Mouse (Mus musculus): Measurements from ENCODE around the gene Tmod1. TPM values are rescaled to one million over a fixed set of nuclear protein-coding genes. Genes with fewer than 3 reads are reported as not detected.

Gene Tmod1
- total RNA-seq, 1 experiment: 0.54 TPM

DNA sequence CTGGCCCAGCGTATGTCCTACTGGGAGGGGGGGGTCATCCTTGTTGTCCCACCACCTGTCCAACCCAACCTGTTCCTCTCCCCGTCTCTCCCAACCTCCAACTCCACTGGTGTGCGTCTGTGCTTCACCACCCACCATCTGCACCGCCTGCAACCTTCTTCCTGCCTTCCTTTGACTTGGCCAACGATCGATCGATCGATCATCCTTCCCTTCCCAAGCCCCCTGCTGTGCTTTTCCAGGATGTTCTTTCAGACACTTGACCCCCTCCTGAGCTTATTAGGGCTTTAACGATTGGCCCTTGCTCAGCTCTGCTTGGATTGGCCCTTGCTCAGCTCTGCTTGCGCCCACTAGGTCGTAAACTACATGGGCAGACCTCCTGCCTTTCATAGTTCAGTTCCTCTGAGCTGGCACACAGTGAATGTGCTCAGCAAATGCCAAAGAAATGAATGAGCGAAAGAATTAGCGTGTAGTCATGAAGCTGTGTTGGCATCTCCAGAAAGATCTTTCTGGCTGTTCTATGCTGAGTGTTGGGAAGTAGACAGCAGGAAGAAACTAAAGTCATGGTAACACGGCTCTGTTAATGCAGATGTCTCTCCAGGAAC lies 50.9 kb downstream of the Tmod1 start:
- no peaks in the 10 kb centered on the region for H3K36me3 ChIP-seq (ENCODE audit: control insufficient read depth, insufficient read depth, low read length, poor library complexity, severe bottlenecking)
- no peak overlapping the region for H3K9ac ChIP-seq (ENCODE audit: insufficient read depth, low read depth, low read length, poor library complexity, severe bottlenecking)
- TF ChIP-seq ZC3H11A (IDR thresholded peaks at IDR 0.05; ENCODE audit: borderline replicate concordance, low read depth, low read length) (no peak), ZNF384 (IDR thresholded peaks at IDR 0.05; ENCODE audit: low read depth, low read length) (no peak), HCFC1 (IDR thresholded peaks at IDR 0.05; ENCODE audit: borderline replicate concordance, insufficient read depth, low read length) (no peak), MAFK (IDR thresholded peaks at IDR 0.05; ENCODE audit: insufficient read depth, low read depth, low read length) (no peak), CHD2 (IDR thresholded peaks at IDR 0.05; ENCODE audit: low read depth, low read length) (no peak)
- no peak for DNase-seq (ENCODE audit: low read depth, low spot score)
- peaks cover 0 to 10% of the 10 kb centered on the region in 2 experiments; a peak in 2 of 4 replicates for H3K4me1 ChIP-seq (ENCODE audit: control insufficient read depth in 2 of 2, insufficient read depth in 2 of 2, low read length in 2 of 2, poor library complexity in 1 of 2)
- H3K27ac ChIP-seq (ENCODE audit: insufficient read depth, low read depth, low read length, poor library complexity, severe bottlenecking): no peak overlapping the region
- no peak overlapping the region for H3K4me3 ChIP-seq (ENCODE audit: insufficient read depth in 1 of 2, low read depth in 1 of 2, low read length in 2 of 2, poor library complexity in 1 of 2, severe bottlenecking in 1 of 2)
- H3K9me3 ChIP-seq (ENCODE audit: control insufficient read depth, insufficient read depth, low read depth, low read length): no peaks in the 10 kb centered on the region
- in situ Hi-C loops (cut with MboI; ENCODE audit: low sequenced_read_pairs in 2 of 2, unreplicated experiment in 2 of 2): no loop called here

DNA sequence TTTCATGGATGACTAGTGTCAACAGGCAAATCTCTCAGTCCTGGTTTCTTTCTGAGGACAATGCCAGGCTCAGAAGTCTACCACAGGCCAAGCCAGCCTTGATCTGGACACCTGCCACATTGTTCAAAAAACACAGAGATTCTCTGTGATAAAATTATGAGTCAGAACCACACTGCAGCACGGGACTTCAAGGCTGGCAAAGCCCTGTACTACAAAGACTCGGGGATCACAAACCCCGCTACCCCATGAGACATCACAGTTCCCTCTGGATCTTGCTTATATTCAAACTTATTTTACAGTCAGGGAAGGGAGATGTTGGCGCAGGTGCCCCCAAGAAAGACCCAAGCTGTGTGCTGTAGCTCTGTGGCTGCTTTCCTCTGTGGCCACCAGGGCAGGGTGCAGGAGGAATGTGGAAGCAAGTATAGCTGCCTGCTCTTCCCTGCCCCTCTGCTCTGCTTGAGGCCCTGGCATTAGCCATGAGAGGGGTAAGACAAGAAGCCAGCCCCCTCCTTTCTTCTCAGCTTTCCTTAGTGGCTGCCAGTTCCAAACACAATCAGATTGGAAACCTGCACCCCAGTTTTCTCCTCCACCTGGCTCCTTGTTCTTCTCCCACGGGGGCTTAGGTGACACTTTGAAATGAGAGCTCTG lies 53.8 kb downstream of the Tmod1 start:
- Histone ChIP-seq H3K4me1 (ENCODE audit: control insufficient read depth in 2 of 2, insufficient read depth in 2 of 2, low read length in 2 of 2, poor library complexity in 1 of 2) (peaks cover 0 to under 1% of the 10 kb centered on the region in 2 experiments; a peak in 1 of 4 replicates), H3K27ac (ENCODE audit: insufficient read depth, low read depth, low read length, poor library complexity, severe bottlenecking) (no peak overlapping the region)
- no peak for DNase-seq (ENCODE audit: low read depth, low spot score)

DNA sequence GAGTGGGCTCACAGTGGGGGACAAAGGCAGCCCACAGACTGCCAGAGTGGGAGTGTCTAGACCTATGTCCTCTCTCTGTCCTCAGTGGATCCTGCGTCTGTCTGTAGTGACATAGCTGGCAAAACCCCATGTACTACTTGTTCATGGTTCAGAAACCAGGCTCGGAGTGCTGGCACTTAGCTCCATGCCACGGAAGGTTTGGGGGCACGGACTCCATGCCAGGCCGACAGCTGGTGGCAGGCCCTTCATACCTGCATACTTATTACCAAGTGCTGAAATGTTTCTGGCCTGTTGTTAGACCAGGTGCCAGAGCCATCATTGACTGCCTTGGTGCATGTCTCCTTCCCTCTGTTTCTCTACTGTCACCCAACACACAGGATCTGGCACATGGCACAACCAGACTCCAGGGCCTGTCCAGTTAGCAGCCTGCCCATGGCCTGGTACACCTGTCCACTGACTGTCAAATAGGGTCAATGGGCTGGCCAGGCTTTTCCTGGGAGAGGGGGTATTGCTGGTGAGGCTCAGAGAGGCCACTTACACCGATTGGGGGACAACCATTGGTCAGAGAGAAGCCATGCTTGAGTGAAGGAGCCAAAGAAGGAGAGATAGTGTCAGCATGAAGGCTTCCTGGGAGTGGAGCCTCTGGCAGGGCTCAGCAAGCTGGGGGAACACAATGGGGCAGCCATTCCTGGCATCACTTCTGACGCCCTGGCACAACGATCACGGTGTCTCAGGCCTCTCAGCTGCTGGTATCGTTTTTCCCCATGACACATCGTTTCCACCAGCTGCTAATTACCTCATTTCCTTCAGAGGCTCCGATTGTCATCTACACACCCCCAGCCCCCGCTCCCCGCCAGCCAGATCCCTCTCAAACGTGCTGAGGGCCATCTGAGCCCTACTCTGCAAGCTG lies 56.4 kb downstream of the Tmod1 start:
- in situ Hi-C loops (cut with MboI; ENCODE audit: low sequenced_read_pairs in 2 of 2, unreplicated experiment in 2 of 2): no loop called here
- DNase-seq (ENCODE audit: low read depth, low spot score): no peak
- Histone ChIP-seq H3K27ac (ENCODE audit: insufficient read depth, low read depth, low read length, poor library complexity, severe bottlenecking) (no peak overlapping the region), H3K4me1 (ENCODE audit: control insufficient read depth in 2 of 2, insufficient read depth in 2 of 2, low read length in 2 of 2, poor library complexity in 1 of 2) (no peaks in the 10 kb centered on the region), H3K9me3 (ENCODE audit: control insufficient read depth, insufficient read depth, low read depth, low read length) (no peaks in the 10 kb centered on the region), H3K4me3 (ENCODE audit: insufficient read depth in 1 of 2, low read depth in 1 of 2, low read length in 2 of 2, poor library complexity in 1 of 2, severe bottlenecking in 1 of 2) (no peak overlapping the region), H3K36me3 (ENCODE audit: control insufficient read depth, insufficient read depth, low read length, poor library complexity, severe bottlenecking) (no peaks in the 10 kb centered on the region), H3K9ac (ENCODE audit: insufficient read depth, low read depth, low read length, poor library complexity, severe bottlenecking) (no peak overlapping the region)
- TF ChIP-seq CHD2 (IDR thresholded peaks at IDR 0.05; ENCODE audit: low read depth, low read length) (no peak), ZNF384 (IDR thresholded peaks at IDR 0.05; ENCODE audit: low read depth, low read length) (no peak), ZC3H11A (IDR thresholded peaks at IDR 0.05; ENCODE audit: borderline replicate concordance, low read depth, low read length) (no peak), MAFK (IDR thresholded peaks at IDR 0.05; ENCODE audit: insufficient read depth, low read depth, low read length) (no peak), HCFC1 (IDR thresholded peaks at IDR 0.05; ENCODE audit: borderline replicate concordance, insufficient read depth, low read length) (no peak)

More for the DNA sequence above, 53.8 kb downstream of the Tmod1 start:
- in situ Hi-C loops (cut with MboI; ENCODE audit: low sequenced_read_pairs in 2 of 2, unreplicated experiment in 2 of 2): no loop called here
- Histone ChIP-seq H3K4me3 (ENCODE audit: insufficient read depth in 1 of 2, low read depth in 1 of 2, low read length in 2 of 2, poor library complexity in 1 of 2, severe bottlenecking in 1 of 2) (no peak overlapping the region), H3K9ac (ENCODE audit: insufficient read depth, low read depth, low read length, poor library complexity, severe bottlenecking) (no peak overlapping the region), H3K36me3 (ENCODE audit: control insufficient read depth, insufficient read depth, low read length, poor library complexity, severe bottlenecking) (no peaks in the 10 kb centered on the region), H3K9me3 (ENCODE audit: control insufficient read depth, insufficient read depth, low read depth, low read length) (no peaks in the 10 kb centered on the region)
- TF ChIP-seq ZNF384 (IDR thresholded peaks at IDR 0.05; ENCODE audit: low read depth, low read length) (no peak), CHD2 (IDR thresholded peaks at IDR 0.05; ENCODE audit: low read depth, low read length) (no peak), HCFC1 (IDR thresholded peaks at IDR 0.05; ENCODE audit: borderline replicate concordance, insufficient read depth, low read length) (no peak), MAFK (IDR thresholded peaks at IDR 0.05; ENCODE audit: insufficient read depth, low read depth, low read length) (no peak), ZC3H11A (IDR thresholded peaks at IDR 0.05; ENCODE audit: borderline replicate concordance, low read depth, low read length) (no peak)

DNA sequence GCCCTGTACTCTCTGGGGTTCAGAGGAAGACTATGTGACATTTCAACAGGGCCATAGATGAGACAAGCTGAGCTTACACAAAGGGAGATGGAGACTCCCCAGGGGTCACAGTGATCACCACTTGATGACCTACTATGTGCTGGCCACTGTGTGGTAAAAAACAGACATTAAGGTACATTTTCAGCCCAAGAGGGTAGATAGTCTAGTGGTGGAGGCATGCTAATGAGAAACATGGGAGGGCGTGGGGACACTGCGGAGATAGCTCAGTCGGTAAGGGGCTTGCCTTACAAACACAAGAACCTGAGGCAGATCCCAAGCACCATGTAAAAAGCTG lies 57.1 kb downstream of the Tmod1 start:
- no peak overlapping the region for H3K4me3 ChIP-seq (ENCODE audit: insufficient read depth in 1 of 2, low read depth in 1 of 2, low read length in 2 of 2, poor library complexity in 1 of 2, severe bottlenecking in 1 of 2)
- no peaks in the 10 kb centered on the region for H3K4me1 ChIP-seq (ENCODE audit: control insufficient read depth in 2 of 2, insufficient read depth in 2 of 2, low read length in 2 of 2, poor library complexity in 1 of 2)
- DNase-seq (ENCODE audit: low read depth, low spot score): no peak
- no peaks in the 10 kb centered on the region for H3K9me3 ChIP-seq (ENCODE audit: control insufficient read depth, insufficient read depth, low read depth, low read length)
- H3K36me3 ChIP-seq (ENCODE audit: control insufficient read depth, insufficient read depth, low read length, poor library complexity, severe bottlenecking): no peaks in the 10 kb centered on the region
- H3K27ac ChIP-seq (ENCODE audit: insufficient read depth, low read depth, low read length, poor library complexity, severe bottlenecking): no peak overlapping the region
- in situ Hi-C loops (cut with MboI; ENCODE audit: low sequenced_read_pairs in 2 of 2, unreplicated experiment in 2 of 2): no loop called here
- no peak for TF ChIP-seq HCFC1 (IDR thresholded peaks at IDR 0.05; ENCODE audit: borderline replicate concordance, insufficient read depth, low read length)
- TF ChIP-seq ZC3H11A (IDR thresholded peaks at IDR 0.05; ENCODE audit: borderline replicate concordance, low read depth, low read length): no peak
- H3K9ac ChIP-seq (ENCODE audit: insufficient read depth, low read depth, low read length, poor library complexity, severe bottlenecking): no peak overlapping the region

All from ES-E14 (cell line).